ENCODE assay signal across 12 mouse cellular contexts in the genomic region with DNA sequence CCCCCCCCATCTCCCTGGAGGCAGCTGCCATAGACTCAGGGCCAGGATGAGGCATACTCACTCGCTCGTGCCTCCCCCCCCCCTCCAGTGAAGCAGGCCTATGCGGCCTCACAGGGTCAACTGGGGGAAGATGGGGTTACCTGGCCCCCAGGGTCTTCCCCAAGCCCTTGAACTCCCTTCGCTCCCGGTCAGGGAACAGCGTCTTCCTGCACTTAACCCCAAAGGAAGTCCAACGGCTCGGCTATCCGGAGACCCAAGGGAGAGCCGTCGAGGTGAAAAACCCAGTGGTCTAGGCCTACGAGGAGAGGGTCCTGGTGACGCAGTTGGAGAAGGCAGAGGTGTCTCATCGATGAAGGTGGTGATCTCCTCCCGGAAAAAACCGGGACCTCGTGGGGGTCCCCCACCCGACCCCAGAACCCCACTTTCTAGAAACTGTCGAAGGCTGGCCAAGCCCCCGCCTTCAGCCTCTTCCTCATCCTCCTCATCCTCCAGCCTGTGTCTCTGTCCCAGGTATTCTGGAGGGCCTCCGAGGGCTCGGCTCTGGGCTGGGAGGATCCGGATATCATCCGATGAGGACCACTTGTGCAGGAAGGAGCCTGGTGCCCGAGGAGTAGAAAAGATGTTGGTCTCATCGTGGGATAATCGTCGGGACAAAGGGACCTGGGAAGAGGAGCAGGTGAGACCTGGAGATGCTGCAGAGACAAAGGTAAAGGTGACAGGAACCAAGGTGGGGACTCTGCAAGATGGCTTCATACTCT. TPM values are rescaled to one million over a fixed set of nuclear protein-coding genes. Genes with fewer than 3 reads are reported as not detected.
DNase-seq lines count a peak whose midpoint lies in the region; ATAC-seq and TF ChIP-seq lines count a peak whose summit lies in the region.
"Had no signal": no experiment of that assay in that cellular context is flagged by ENCODE, and none has a peak within 500 bp of the region (broad histone marks: within the 10 kb centered on the region; RNA-seq: fewer than 3 reads in every experiment).

No protein-coding gene starts in this region.

- no peak for TF ChIP-seq CTCF in layer of hippocampus, adult 2 months (conservative IDR thresholded peaks at IDR 0.05)

- H3K9me3 ChIP-seq in forebrain, embryonic 13.5 days (replicated peaks): no peaks in the 10 kb centered on the region
- H3K9me3 ChIP-seq in forebrain, embryonic 11.5 days (ENCODE audit: control insufficient read depth, low read length): no peaks in the 10 kb centered on the region
- no peaks in the 10 kb centered on the region for H3K9me3 ChIP-seq in lung, embryonic 16.5 days (ENCODE audit: control insufficient read depth, low read length)
- no peaks in the 10 kb centered on the region for H3K9me3 ChIP-seq in hindbrain, embryonic 16.5 days (ENCODE audit: control insufficient read depth, low read length)
- H3K9me3 ChIP-seq in neural tube, embryonic 13.5 days: no peaks in the 10 kb centered on the region

- peaks cover 76% of the 10 kb centered on the region for H3K4me1 ChIP-seq in forebrain, embryonic 13.5 days
- H3K4me1 ChIP-seq in forebrain, embryonic 11.5 days (replicated peaks; ENCODE audit: control insufficient read depth, insufficient read depth, low read length): peaks cover 28% of the 10 kb centered on the region
- peaks cover 20% of the 10 kb centered on the region for H3K4me1 ChIP-seq in lung, embryonic 16.5 days (replicated peaks; ENCODE audit: control insufficient read depth, insufficient read depth, low read length)
- H3K4me1 ChIP-seq in hindbrain, embryonic 16.5 days (ENCODE audit: control insufficient read depth, insufficient read depth, low read depth, low read length): peaks cover 44% of the 10 kb centered on the region
- H3K4me1 ChIP-seq in neural tube, embryonic 13.5 days (replicated peaks): peaks cover 71% of the 10 kb centered on the region

- H3K27me3 ChIP-seq in forebrain, embryonic 13.5 days: no peaks in the 10 kb centered on the region
- H3K27me3 ChIP-seq in forebrain, embryonic 11.5 days (ENCODE audit: control insufficient read depth, insufficient read depth, low read length): no peaks in the 10 kb centered on the region; the same call in none of the 2 replicates
- H3K27me3 ChIP-seq in lung, embryonic 16.5 days (ENCODE audit: control insufficient read depth, insufficient read depth, low read depth, low read length): peaks cover 28% of the 10 kb centered on the region
- H3K27me3 ChIP-seq in hindbrain, embryonic 16.5 days (replicated peaks; ENCODE audit: control insufficient read depth, insufficient read depth, low read length): no peaks in the 10 kb centered on the region
- peaks cover 8% of the 10 kb centered on the region; the same call in 1 of the 2 replicates for H3K27me3 ChIP-seq in neural tube, embryonic 13.5 days

- 0 out of 2 replicates have a peak overlapping the region, but pooled peaks have one; percentile 12 for H3K9ac ChIP-seq in forebrain, embryonic 13.5 days
- no peak overlapping the region for H3K9ac ChIP-seq in forebrain, embryonic 11.5 days (ENCODE audit: low read length)
- H3K9ac ChIP-seq in lung, embryonic 16.5 days (ENCODE audit: low read length): no peak overlapping the region
- no peak overlapping the region for H3K9ac ChIP-seq in hindbrain, embryonic 16.5 days (ENCODE audit: low read depth, low read length)
- peak overlapping the region; percentile 96 for H3K9ac ChIP-seq in neural tube, embryonic 13.5 days

- DNase-seq in forebrain, embryonic 11.5 days (ENCODE audit: low spot score): no peak
- no peak for DNase-seq in lung, postnatal 14 days
- DNase-seq in layer of hippocampus, adult 2 months (ENCODE audit: low spot score in 2 of 2): no peak
- no peak for DNase-seq in frontal cortex, postnatal 36 days (ENCODE audit: low spot score in 2 of 2)
- DNase-seq: embryo, embryonic 11 days; gastrocnemius, postnatal 10 days; kidney, adult 9 months; liver had no signal

- peaks cover 7% of the 10 kb centered on the region for H3K36me3 ChIP-seq in forebrain, embryonic 13.5 days (ENCODE audit: poor library complexity, severe bottlenecking)
- no peaks in the 10 kb centered on the region; the same call in 1 of the 2 replicates for H3K36me3 ChIP-seq in forebrain, embryonic 11.5 days (ENCODE audit: control insufficient read depth, insufficient read depth, low read length)
- H3K36me3 ChIP-seq in lung, embryonic 16.5 days (ENCODE audit: control insufficient read depth, insufficient read depth, low read length): no peaks in the 10 kb centered on the region
- H3K36me3 ChIP-seq in hindbrain, embryonic 16.5 days (ENCODE audit: control insufficient read depth, insufficient read depth, low read length): no peaks in the 10 kb centered on the region
- peaks cover 23% of the 10 kb centered on the region for H3K36me3 ChIP-seq in neural tube, embryonic 13.5 days

- 81% methylated on average over 28 of the region's 28 CpGs for WGBS in forebrain, embryonic 13.5 days
- WGBS in forebrain, embryonic 11.5 days: 78% methylated on average over 26 of the region's 28 CpGs
- 67% methylated on average over 28 of the region's 28 CpGs for WGBS in lung, embryonic 16.5 days
- WGBS in hindbrain, embryonic 16.5 days: 79% methylated on average over 28 of the region's 28 CpGs
- 77% methylated on average over 28 of the region's 28 CpGs for WGBS in neural tube, embryonic 13.5 days

- no peak overlapping the region for H3K27ac ChIP-seq in forebrain, embryonic 13.5 days
- no peak overlapping the region for H3K27ac ChIP-seq in forebrain, embryonic 11.5 days (ENCODE audit: low read depth, low read length)
- no peak overlapping the region for H3K27ac ChIP-seq in lung, embryonic 16.5 days (ENCODE audit: low read length)
- H3K27ac ChIP-seq in hindbrain, embryonic 16.5 days (ENCODE audit: low read depth, low read length): no peak overlapping the region
- H3K27ac ChIP-seq in neural tube, embryonic 13.5 days (replicated peaks): 0 out of 2 replicates have a peak overlapping the region, but pooled peaks have one; percentile 99
- H3K27ac ChIP-seq in layer of hippocampus, adult 2 months: no peak overlapping the region; the same call in 1 of the 2 replicates

- no peak for ATAC-seq in forebrain, embryonic 13.5 days
- no peak for ATAC-seq in forebrain, embryonic 11.5 days (replicated peaks; ENCODE audit: low FRiP score)
- ATAC-seq in lung, embryonic 16.5 days (ENCODE audit: low read depth): no peak
- ATAC-seq in hindbrain, embryonic 16.5 days: no peak
- no peak for ATAC-seq in neural tube, embryonic 13.5 days (ENCODE audit: low read depth)

- 0 out of 2 replicates have a peak overlapping the region, but pooled peaks have one; percentile 76 for H3K4me2 ChIP-seq in forebrain, embryonic 13.5 days
- no peak overlapping the region for H3K4me2 ChIP-seq in forebrain, embryonic 11.5 days (ENCODE audit: low read depth, low read length, severe bottlenecking)
- H3K4me2 ChIP-seq in lung, embryonic 16.5 days (ENCODE audit: low read depth, low read length): 0 out of 2 replicates have a peak overlapping the region, but pooled peaks have one; percentile 97
- H3K4me2 ChIP-seq in hindbrain, embryonic 16.5 days (ENCODE audit: low read length): peak overlapping the region; percentile 1; the same call in 1 of the 2 replicates
- peak overlapping the region; percentile 78 for H3K4me2 ChIP-seq in neural tube, embryonic 13.5 days

- H3K4me3 ChIP-seq in forebrain, embryonic 13.5 days: no peak overlapping the region
- H3K4me3 ChIP-seq in forebrain, embryonic 11.5 days (ENCODE audit: low read depth, low read length): no peak overlapping the region
- H3K4me3 ChIP-seq in lung, embryonic 16.5 days (ENCODE audit: low read length): no peak overlapping the region
- no peak overlapping the region for H3K4me3 ChIP-seq in hindbrain, embryonic 16.5 days (ENCODE audit: low read length)
- H3K4me3 ChIP-seq in neural tube, embryonic 13.5 days: no peak overlapping the region
- no peak overlapping the region for H3K4me3 ChIP-seq in layer of hippocampus, adult 2 months

RNA-seq across cellular contexts. Expression of a gene that starts 1.2 kb away (rescaled TPM):
- 11.4 and 12.4 TPM in 2 replicates for polyA plus RNA-seq in forebrain, embryonic 13.5 days (2015; fragmentation: Nextera tagmentation; extraction: Ambion mirVana)
- 17.3 and 17.8 TPM in 2 replicates for polyA plus RNA-seq in forebrain, embryonic 11.5 days (2014; fragmentation: Nextera tagmentation; extraction: Ambion mirVana)
- 8.3 and 15.3 TPM in 2 replicates for polyA plus RNA-seq in lung, embryonic 16.5 days (2015; fragmentation: Nextera tagmentation; extraction: Ambion mirVana)
- 7.5 and 16.2 TPM in 2 replicates for polyA plus RNA-seq in hindbrain, embryonic 16.5 days (2015; fragmentation: Nextera tagmentation; extraction: Ambion mirVana)
- polyA plus RNA-seq in neural tube, embryonic 13.5 days (2015; fragmentation: Nextera tagmentation; extraction: Ambion mirVana): 20.5 and 20.6 TPM in 2 replicates
- total RNA-seq in layer of hippocampus, adult 2 months (2021): 10 to 100 TPM; 33.7 to 36.7 TPM

RNA-seq across cellular contexts. Expression of a gene that starts 5.0 kb away (rescaled TPM):
- polyA plus RNA-seq in forebrain, embryonic 13.5 days (2015; fragmentation: Nextera tagmentation; extraction: Ambion mirVana): 11.7 and 13.4 TPM in 2 replicates
- 2.7 and 2.8 TPM in 2 replicates for polyA plus RNA-seq in forebrain, embryonic 11.5 days (2014; fragmentation: Nextera tagmentation; extraction: Ambion mirVana)
- polyA plus RNA-seq in lung, embryonic 16.5 days (2015; fragmentation: Nextera tagmentation; extraction: Ambion mirVana): 0.54 and 1.3 TPM in 2 replicates
- polyA plus RNA-seq in hindbrain, embryonic 16.5 days (2015; fragmentation: Nextera tagmentation; extraction: Ambion mirVana): 30.9 and 32.9 TPM in 2 replicates
- 21.2 and 22.4 TPM in 2 replicates for polyA plus RNA-seq in neural tube, embryonic 13.5 days (2015; fragmentation: Nextera tagmentation; extraction: Ambion mirVana)
- total RNA-seq in layer of hippocampus, adult 2 months (2021): 100 to 1,000 TPM; 181 to 199 TPM

RNA-seq across cellular contexts. Expression of a gene that starts 18.7 kb away (rescaled TPM):
- 0.46 and 0.74 TPM in 2 replicates for polyA plus RNA-seq in forebrain, embryonic 13.5 days (2015; fragmentation: Nextera tagmentation; extraction: Ambion mirVana)
- 0.71 and 1.1 TPM in 2 replicates for polyA plus RNA-seq in forebrain, embryonic 11.5 days (2014; fragmentation: Nextera tagmentation; extraction: Ambion mirVana)
- 0.29 and 0.34 TPM in 2 replicates for polyA plus RNA-seq in lung, embryonic 16.5 days (2015; fragmentation: Nextera tagmentation; extraction: Ambion mirVana)
- polyA plus RNA-seq in hindbrain, embryonic 16.5 days (2015; fragmentation: Nextera tagmentation; extraction: Ambion mirVana): 1.0 and 1.1 TPM in 2 replicates
- polyA plus RNA-seq in neural tube, embryonic 13.5 days (2015; fragmentation: Nextera tagmentation; extraction: Ambion mirVana): 0.44 and 0.93 TPM in 2 replicates
- under 1 TPM in 1 of 2 experiments, not detected in 1; 0.20 TPM for total RNA-seq in layer of hippocampus, adult 2 months (2021)

RNA-seq across cellular contexts. Expression of a gene that starts 29.3 kb away (rescaled TPM):
- 0.08 TPM in 2 replicates for polyA plus RNA-seq in forebrain, embryonic 13.5 days (2015; fragmentation: Nextera tagmentation; extraction: Ambion mirVana)
- not detected in 2 replicates for polyA plus RNA-seq in forebrain, embryonic 11.5 days (2014; fragmentation: Nextera tagmentation; extraction: Ambion mirVana)
- polyA plus RNA-seq in lung, embryonic 16.5 days (2015; fragmentation: Nextera tagmentation; extraction: Ambion mirVana): 0.13 and 0.44 TPM in 2 replicates
- 0.26 and 0.27 TPM in 2 replicates for polyA plus RNA-seq in hindbrain, embryonic 16.5 days (2015; fragmentation: Nextera tagmentation; extraction: Ambion mirVana)
- polyA plus RNA-seq in neural tube, embryonic 13.5 days (2015; fragmentation: Nextera tagmentation; extraction: Ambion mirVana): 0.21 TPM in 1 of 2 replicates, not detected in the other
- total RNA-seq in layer of hippocampus, adult 2 months (2021): under 1 TPM; 0.18 to 0.47 TPM

RNA-seq across cellular contexts. Expression of a gene that starts 29.4 kb away (rescaled TPM):
- polyA plus RNA-seq in forebrain, embryonic 13.5 days (2015; fragmentation: Nextera tagmentation; extraction: Ambion mirVana): 207 and 217 TPM in 2 replicates
- 276 and 307 TPM in 2 replicates for polyA plus RNA-seq in forebrain, embryonic 11.5 days (2014; fragmentation: Nextera tagmentation; extraction: Ambion mirVana)
- 175 and 176 TPM in 2 replicates for polyA plus RNA-seq in lung, embryonic 16.5 days (2015; fragmentation: Nextera tagmentation; extraction: Ambion mirVana)
- polyA plus RNA-seq in hindbrain, embryonic 16.5 days (2015; fragmentation: Nextera tagmentation; extraction: Ambion mirVana): 34.2 and 38.5 TPM in 2 replicates
- polyA plus RNA-seq in neural tube, embryonic 13.5 days (2015; fragmentation: Nextera tagmentation; extraction: Ambion mirVana): 26.6 and 33.2 TPM in 2 replicates
- total RNA-seq in layer of hippocampus, adult 2 months (2021): 1 to 10 TPM in 1 of 2 experiments, under 1 TPM in 1; 0.47 to 1.3 TPM

Comparison
In these comparisons a context has a peak if more than half of its experiments do, and no peak if none do; other contexts are left out.
1. H3K9ac ChIP-seq: peak in forebrain, embryonic 13.5 days (single experiment) and neural tube, embryonic 13.5 days (single experiment); none in forebrain, embryonic 11.5 days (single experiment), lung, embryonic 16.5 days (single experiment) and hindbrain, embryonic 16.5 days (single experiment).